Mouse (Mus musculus) heart, postnatal 0 days (tissue): Measurements from ENCODE around the gene Myo1d. TPM values are rescaled to one million over a fixed set of nuclear protein-coding genes. Genes with fewer than 3 reads are reported as not detected.

Source experiments
- ATAC-seq: fragments of 200-750 bp; cut with Nextera tagmentation; 2 replicates; pipeline ENCODE4 v1.8.0; 2017; ENCODE audit warnings: low read depth, moderate number of reproducible peaks, moderate library complexity; ENCODE audit not compliant: insufficient read depth
- DNase-seq: peaks from one replicate; pipeline ENCODE4 v3.0.0-alpha.2; 2016; ENCODE audit warnings: low spot score
- H3K27ac ChIP-seq: fragments of 300-500 bp; sonication (generic); 2 replicates; pipeline ENCODE4 v1.5.1; 2014; ENCODE audit warnings: low read depth, mild to moderate bottlenecking
- H3K27me3 ChIP-seq: fragments of 300-500 bp; sonication (generic); 2 replicates; pipeline ENCODE4 v1.6.1; 2014; ENCODE audit warnings: low read length, mixed read lengths; ENCODE audit not compliant: control insufficient read depth, insufficient read depth
- H3K36me3 ChIP-seq: fragments of 300-500 bp; sonication (generic); replicated peaks from 2 replicates; pipeline ENCODE4 v1.6.1; 2014; ENCODE audit warnings: low read length, mixed read lengths; ENCODE audit not compliant: control insufficient read depth, insufficient read depth
- H3K4me1 ChIP-seq: fragments of 300-500 bp; sonication (generic); 2 replicates; pipeline ENCODE4 v1.6.1; 2014; ENCODE audit warnings: antibody characterized with exemption; ENCODE audit not compliant: control insufficient read depth, insufficient read depth
- H3K4me2 ChIP-seq: fragments of 300-500 bp; sonication (generic); 2 replicates; pipeline ENCODE4 v1.6.1; 2014; ENCODE audit warnings: low read depth, mild to moderate bottlenecking, low read length, moderate library complexity
- H3K4me3 ChIP-seq: fragments of 300-500 bp; sonication (generic); 2 replicates; pipeline ENCODE4 v1.5.1; 2014; ENCODE audit warnings: low read depth, low read length
- H3K9ac ChIP-seq: fragments of 300-500 bp; sonication (generic); replicated peaks from 2 replicates; pipeline ENCODE4 v1.6.1; 2014; ENCODE audit warnings: low read depth, low read length, mixed read lengths
- H3K9me3 ChIP-seq: fragments of 300-500 bp; sonication (generic); replicated peaks from 2 replicates; pipeline ENCODE4 v1.6.1; 2016; ENCODE audit warnings: low read length; ENCODE audit not compliant: control insufficient read depth
- CTCF ChIP-seq: IDR thresholded peaks from 2 replicates; pipeline ENCODE4 v1.5.1; 2016; ENCODE audit warnings: antibody characterized with exemption, control low read depth, low read depth
- EP300 ChIP-seq: IDR thresholded peaks from 2 replicates; pipeline ENCODE4 v1.6.1; 2016; ENCODE audit warnings: antibody characterized with exemption, low read depth
- WGBS: fragments of 180-500 bp; shearing (Covaris S2); extraction: QIAGEN DNeasy Blood & Tissue Kit; methylation state at CpG from one replicate; pipeline ENCODE4 v1.1.7; 2014; 5-methylcytosine and 5-hydroxymethylcytosine counted together
- polyA plus RNA-seq: library from polyadenylated mRNA; unstranded; fragments of >200 nt; fragmentation: Nextera tagmentation; extraction: Ambion mirVana; gene quantifications from 2 replicates; pipeline ENCODE4 v1.2.1, GENCODE M21; 2015
- total RNA-seq: library from RNA; depleted of rRNA; stranded (reverse); fragments of >200 nt; gene quantifications from 2 replicates; pipeline ENCODE4 v1.2.3, GENCODE M21; 2014; ENCODE audit warnings: low replicate concordance

The Myo1d gene
- total and polyA plus RNA-seq, 2 experiments from 2014 or later: 4.5 to 4.6 TPM

DNA sequence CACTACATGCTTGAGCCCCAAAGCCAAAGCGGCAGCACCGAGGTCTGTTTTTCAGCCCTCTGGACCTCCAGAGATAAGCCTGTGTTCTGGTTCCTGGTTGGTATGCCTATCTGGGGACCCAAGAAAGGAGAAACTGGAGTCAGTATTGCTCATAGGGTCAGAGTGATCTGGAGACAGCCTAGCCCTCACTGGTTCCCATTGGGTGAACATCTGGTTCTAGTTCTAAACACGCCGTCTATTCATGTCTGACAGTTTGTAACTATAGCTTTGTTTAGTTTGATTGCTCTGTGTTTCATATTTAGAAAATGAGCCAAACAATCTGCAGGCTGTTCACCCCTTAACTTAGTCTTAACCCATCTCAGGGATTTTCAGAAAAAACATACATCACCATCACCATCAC is 151.2 kb downstream of the Myo1d start:
- no peaks in the 10 kb centered on the region for H3K4me1 ChIP-seq
- no peak overlapping the region for H3K4me3 ChIP-seq
- no peaks in the 10 kb centered on the region for H3K36me3 ChIP-seq
- H3K9ac ChIP-seq: no peak overlapping the region
- H3K4me2 ChIP-seq: no peak overlapping the region
- no peak for ATAC-seq
- H3K9me3 ChIP-seq: no peaks in the 10 kb centered on the region
- no peaks in the 10 kb centered on the region for H3K27me3 ChIP-seq
- H3K27ac ChIP-seq: no peak overlapping the region
- 68% methylated on average over 4 of the region's 4 CpGs for WGBS
- no peak for TF ChIP-seq EP300
- no peak for TF ChIP-seq CTCF
- DNase-seq: no peak

DNA sequence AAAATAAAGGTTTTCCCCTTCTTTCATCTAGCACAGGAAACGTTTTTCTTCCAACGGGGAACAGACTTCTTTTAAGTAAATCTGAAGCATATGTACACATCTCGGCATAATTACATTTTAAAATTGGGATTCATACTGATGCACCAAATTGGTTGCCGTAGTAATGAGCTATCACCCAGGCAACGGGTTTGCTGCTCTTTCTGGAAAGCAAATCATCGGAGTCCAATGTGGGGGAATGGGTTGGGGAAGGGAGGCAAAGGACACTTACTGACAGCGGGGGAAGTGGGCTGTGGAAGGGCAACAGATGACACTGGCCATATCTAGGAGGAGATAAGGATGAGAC is 156.8 kb downstream of the Myo1d start:
- Histone ChIP-seq H3K9ac (no peak overlapping the region), H3K27ac (no peak overlapping the region), H3K9me3 (no peaks in the 10 kb centered on the region), H3K4me3 (no peak overlapping the region), H3K27me3 (no peaks in the 10 kb centered on the region), H3K4me1 (no peaks in the 10 kb centered on the region), H3K4me2 (no peak overlapping the region), H3K36me3 (no peaks in the 10 kb centered on the region)
- WGBS: 46% methylated on average over 7 of the region's 7 CpGs
- DNase-seq (no peak), ATAC-seq (no peak)
- TF ChIP-seq EP300 (no peak), CTCF (no peak)

GRCm38 (mm10) chr11:80622233-80623037 is 157.4 kb downstream of the Myo1d start:
- no peak for TF ChIP-seq EP300
- TF ChIP-seq CTCF: no peak
- H3K4me2 ChIP-seq: no peak overlapping the region
- H3K27ac ChIP-seq: no peak overlapping the region
- no peaks in the 10 kb centered on the region for H3K9me3 ChIP-seq
- no peak for ATAC-seq
- 40% methylated on average over 11 of the region's 11 CpGs for WGBS
- no peaks in the 10 kb centered on the region for H3K27me3 ChIP-seq
- no peaks in the 10 kb centered on the region for H3K4me1 ChIP-seq
- no peaks in the 10 kb centered on the region for H3K36me3 ChIP-seq
- no peak for DNase-seq
- no peak overlapping the region for H3K9ac ChIP-seq
- no peak overlapping the region for H3K4me3 ChIP-seq

DNA sequence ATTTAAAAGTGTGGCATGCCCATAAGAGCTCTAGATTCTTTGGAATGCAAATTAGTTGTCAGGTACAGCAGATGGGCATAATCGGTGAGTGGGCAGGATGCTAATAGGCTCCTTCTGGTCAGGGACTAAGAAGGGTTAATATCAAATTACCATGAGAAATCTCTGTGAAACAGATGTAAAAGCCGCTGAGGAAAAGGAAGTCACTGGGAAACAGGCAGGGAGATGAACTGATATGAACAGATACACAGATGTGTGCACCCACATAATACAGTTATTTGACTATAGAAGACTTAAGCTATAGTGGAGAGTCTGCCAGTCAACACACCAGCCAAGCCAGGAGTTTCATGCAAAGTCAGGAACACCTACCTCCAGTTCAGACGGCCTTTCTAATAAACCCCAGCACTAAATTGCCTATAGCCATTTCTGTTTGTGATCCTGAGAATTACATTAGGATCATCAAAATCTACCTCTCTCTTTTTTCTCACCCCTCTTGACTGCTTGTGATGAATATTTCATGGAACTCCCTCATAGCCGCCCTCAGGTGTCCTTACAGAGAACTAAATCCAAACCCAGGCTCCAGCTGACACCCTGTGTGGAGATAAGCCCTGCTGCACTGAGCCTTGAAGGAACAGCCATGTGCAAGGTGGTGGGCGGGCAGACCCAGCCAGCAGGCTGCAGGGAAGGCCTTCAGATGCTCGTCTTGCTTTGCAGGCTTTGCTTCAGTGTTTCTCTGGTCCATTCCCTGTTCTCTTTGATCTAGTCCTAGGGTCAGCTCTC is 164.7 kb downstream of the Myo1d start:
- H3K4me2 ChIP-seq: no peak overlapping the region
- no peak for TF ChIP-seq CTCF
- no peak for TF ChIP-seq EP300
- no peak overlapping the region for H3K27ac ChIP-seq
- DNase-seq (no peak), ATAC-seq (no peak)
- no peaks in the 10 kb centered on the region for H3K27me3 ChIP-seq
- no peaks in the 10 kb centered on the region for H3K36me3 ChIP-seq
- H3K9me3 ChIP-seq: no peaks in the 10 kb centered on the region
- H3K4me1 ChIP-seq: no peaks in the 10 kb centered on the region
- no peak overlapping the region for H3K9ac ChIP-seq
- H3K4me3 ChIP-seq: no peak overlapping the region
- 44% methylated on average over 6 of the region's 6 CpGs for WGBS

- ATAC-seq (no peak), DNase-seq (peak; percentile 15)
- Histone ChIP-seq H3K4me3 (no peak overlapping the region), H3K9ac (no peak overlapping the region), H3K36me3 (no peaks in the 10 kb centered on the region), H3K27ac (no peak overlapping the region), H3K27me3 (no peaks in the 10 kb centered on the region), H3K9me3 (no peaks in the 10 kb centered on the region), H3K4me1 (no peaks in the 10 kb centered on the region), H3K4me2 (no peak overlapping the region)
- TF ChIP-seq CTCF: peak; percentile 42
- no peak for TF ChIP-seq EP300
- WGBS: 40% methylated on average over 5 of the region's 5 CpGs
These were observed 165.4 kb downstream of the Myo1d start for GRCm38 (mm10) chr11:80614418-80614817.
